Mouse (Mus musculus) A20 (cell line): ENCODE data around the gene Anln.
"Not testable (repeated sequence)": the region's sequence is repeated elsewhere in the genome, so short reads cannot be mapped to it uniquely, and the experiment has no call there.

Experiments
- DNase-seq: peaks from one replicate; pipeline ENCODE4 v3.0.0-alpha.2; 2011; ENCODE audit warnings: low read depth, low spot score

The Anln gene

GRCm38 (mm10) chr9:22322381-22323211 is 66.4 kb downstream of the Anln start:
- peak; percentile 40 for DNase-seq

DNA sequence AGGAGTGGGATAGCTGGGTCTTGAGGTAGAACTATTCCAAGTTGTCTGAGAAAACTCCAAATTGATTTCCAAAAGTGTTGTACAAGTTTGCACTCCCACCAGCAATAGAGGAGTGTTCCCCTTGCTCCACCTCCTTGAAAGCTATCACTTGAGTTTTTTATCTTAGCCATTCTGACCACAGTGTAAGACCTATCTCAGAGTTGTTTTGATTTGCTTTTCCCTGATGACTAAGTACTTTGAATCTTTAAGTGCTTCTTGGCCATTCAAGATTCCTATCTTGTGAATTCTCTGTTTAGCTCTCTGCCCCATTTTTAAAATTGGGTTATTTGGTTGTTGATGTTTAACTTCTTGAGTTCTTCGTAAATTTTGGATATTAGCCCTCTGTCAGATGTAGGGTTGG is 69.9 kb downstream of the Anln start:
- no peak for DNase-seq

DNA sequence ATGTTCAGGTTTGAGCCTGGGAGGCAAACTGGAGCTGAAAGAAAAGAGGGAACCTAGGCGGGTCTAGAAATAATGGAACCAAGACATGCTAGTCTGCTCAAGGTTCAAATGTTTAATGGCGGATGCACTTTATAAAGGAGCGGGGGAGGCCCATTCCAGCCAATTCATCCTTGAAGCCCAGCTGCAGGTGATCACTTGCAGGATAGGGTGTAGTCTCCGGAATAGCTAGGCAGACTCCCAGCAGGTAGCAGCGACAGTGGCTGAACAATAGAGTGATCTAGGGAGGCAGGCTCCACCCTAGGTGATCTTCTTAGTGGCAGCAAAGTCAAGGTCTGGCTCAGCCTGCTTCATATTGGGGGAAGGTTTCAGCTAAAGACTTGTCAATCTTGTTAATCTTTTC is 72.9 kb downstream of the Anln start:
- DNase-seq: not testable (repeated sequence)

- DNase-seq: no peak
Measured at GRCm38 (mm10) chr9:22314066-22314465, 74.9 kb downstream of the Anln start.

DNA sequence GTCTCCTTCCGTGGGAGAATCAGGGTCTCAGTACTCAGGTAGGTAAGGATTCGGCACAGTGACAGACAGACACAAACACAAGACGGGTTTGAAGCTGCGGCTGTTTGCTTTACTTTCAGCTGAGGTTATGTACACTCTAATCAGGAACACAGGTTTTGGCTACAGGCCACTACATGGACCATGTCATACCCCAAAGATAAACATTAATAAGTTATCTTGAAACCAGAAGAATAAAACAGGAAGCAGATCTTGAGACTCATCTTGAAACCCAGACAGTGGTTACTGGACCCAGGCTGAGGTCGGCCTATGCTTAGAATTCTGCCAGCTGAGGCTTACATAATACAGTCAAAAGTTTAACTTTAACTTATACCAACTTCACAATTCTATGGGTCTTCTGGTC is 75.8 kb downstream of the Anln start:
- DNase-seq: peak; percentile 73

DNA sequence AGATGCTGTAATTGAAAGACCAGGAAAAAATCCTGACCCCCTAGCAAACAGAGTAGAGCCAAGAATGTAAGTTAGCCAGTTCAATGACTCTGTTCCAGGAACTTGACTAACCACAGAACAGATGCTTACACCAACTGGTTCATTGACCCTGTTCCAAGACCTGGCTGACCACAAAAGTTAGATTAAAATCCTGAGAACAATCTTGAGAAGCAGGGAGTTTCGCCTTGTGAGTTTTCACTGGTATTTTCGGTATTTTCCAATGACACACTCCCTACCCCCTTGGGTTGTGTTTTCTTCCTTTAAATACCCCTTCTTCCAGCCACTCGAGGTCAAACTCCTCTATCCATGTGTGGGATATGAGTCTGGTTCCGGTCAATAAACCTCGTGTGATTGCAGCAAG is 79.3 kb downstream of the Anln start:
- no peak for DNase-seq

- not testable (repeated sequence) for DNase-seq
Measured at GRCm38 (mm10) chr9:22307920-22308262, 81.1 kb downstream of the Anln start.

GRCm38 (mm10) chr9:22307156-22307919 is 81.7 kb downstream of the Anln start, which contains the start of gene Zfp810:
Gene Zfp810 (minus strand): TSS chr9:22307648.
- DNase-seq: peak; percentile 92

DNA sequence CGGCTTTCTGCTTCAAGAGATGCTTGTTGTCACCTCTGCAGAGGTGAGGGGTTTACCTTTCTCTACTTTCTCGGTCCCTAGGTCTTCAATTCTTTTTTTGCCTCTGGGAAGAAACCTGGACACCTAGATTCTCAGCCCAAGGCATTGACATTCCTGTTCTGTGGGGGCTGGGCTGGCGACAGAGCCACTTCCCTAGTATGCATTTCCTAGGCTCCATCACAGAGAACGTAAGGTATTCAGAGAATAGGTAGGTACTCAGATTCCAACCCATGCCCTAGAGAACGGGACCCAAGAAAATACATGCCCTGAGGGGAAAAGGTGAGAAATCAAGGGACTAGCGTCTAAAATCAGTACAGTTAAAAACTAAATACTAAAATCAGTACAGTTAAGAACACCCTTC is 82.3 kb downstream of the Anln start:
- DNase-seq: no peak

GRCm38 (mm10) chr9:22302199-22302598 is 86.8 kb downstream of the Anln start:
- no peak for DNase-seq
